Mouse (Mus musculus) brain, embryonic 14.5 days (tissue): Measurements from ENCODE around the gene Gm379.

Experiments used
- CTCF ChIP-seq: fragments of 200-500 bp; IDR thresholded peaks from 2 replicates; pipeline ENCODE4 v1.5.1; 2012; ENCODE audit warnings: inconsistent platforms, mild to moderate bottlenecking, moderate library complexity, borderline replicate concordance; ENCODE audit not compliant: insufficient read depth, insufficient read length; ENCODE audit errors: extremely low read depth
- POLR2A ChIP-seq: fragments of 200-500 bp; IDR thresholded peaks from 2 replicates; pipeline ENCODE4 v1.6.1; 2012; ENCODE audit warnings: mild to moderate bottlenecking, inconsistent platforms, borderline replicate concordance; ENCODE audit not compliant: poor library complexity, insufficient read depth, insufficient read length, severe bottlenecking; ENCODE audit errors: extremely low read depth

DNA sequence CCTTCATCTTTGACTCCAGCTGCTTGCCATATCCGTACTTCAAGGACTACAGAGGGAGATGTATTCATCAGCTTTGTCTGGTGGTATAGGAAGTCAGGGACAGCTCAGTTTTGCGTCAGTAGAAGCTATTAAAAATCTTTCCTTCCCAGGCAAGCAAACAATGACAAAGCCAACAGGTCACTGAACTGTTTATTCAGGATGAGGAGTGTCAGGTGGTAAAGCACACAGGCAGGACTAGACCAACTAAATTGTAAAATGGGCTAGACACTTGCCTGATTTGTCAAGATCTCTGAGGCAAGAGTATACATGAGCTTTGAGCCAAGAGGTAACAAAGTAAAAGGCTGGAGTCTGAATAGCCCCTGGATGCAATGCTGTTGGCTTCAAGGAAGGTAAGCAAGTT is at the start of gene Gm379:
- TF ChIP-seq CTCF (no peak), POLR2A (no peak)
